Mouse (Mus musculus) limb, embryonic 13.5 days (tissue): Measurements from ENCODE around the gene Apobec1. TPM values are rescaled to one million over a fixed set of nuclear protein-coding genes. Genes with fewer than 3 reads are reported as not detected.

Experiments used
- polyA plus RNA-seq: library from polyadenylated mRNA; unstranded; fragments of >200 nt; fragmentation: Nextera tagmentation; extraction: Ambion mirVana; gene quantifications from 2 replicates; pipeline ENCODE4 v1.2.1, GENCODE M21; 2015

The Apobec1 gene
- polyA plus RNA-seq, 1 experiment from 2014 or later: 2.4 TPM

Other genes starting within 250 kb of the Apobec1 start
- 36.1 and 38.8 TPM in 2 replicates for gene Rimklb, start 103.7 kb downstream of the Apobec1 start, polyA plus RNA-seq
- 6.6 and 6.8 TPM in 2 replicates for gene Mfap5, start 96.6 kb downstream of the Apobec1 start, polyA plus RNA-seq
- gene Aicda, start 48.6 kb downstream of the Apobec1 start, polyA plus RNA-seq: 0.32 and 0.43 TPM in 2 replicates
- gene Gdf3, start 7.6 kb upstream of the Apobec1 start, polyA plus RNA-seq: 0.13 and 0.14 TPM in 2 replicates
- not detected in 2 replicates for gene Dppa3, start 24.0 kb upstream of the Apobec1 start, polyA plus RNA-seq
- gene Nanog, start 105.0 kb upstream of the Apobec1 start, polyA plus RNA-seq: 0.25 and 0.37 TPM in 2 replicates
- 72.7 and 83.0 TPM in 2 replicates for gene Slc2a3, start 199.2 kb upstream of the Apobec1 start, polyA plus RNA-seq
- 6.4 and 7.1 TPM in 2 replicates for gene Foxj2, start 217.5 kb upstream of the Apobec1 start, polyA plus RNA-seq